Mouse (Mus musculus) left cerebral cortex, adult 9 months (tissue): ENCODE results near the gene Sptbn1.

Experiments
- DNase-seq, 2 experiments: peaks; one replicate each; pipeline ENCODE4 v3.0.0; 2022; ENCODE audit warnings: low spot score in 2 of 2

The Sptbn1 gene

DNA sequence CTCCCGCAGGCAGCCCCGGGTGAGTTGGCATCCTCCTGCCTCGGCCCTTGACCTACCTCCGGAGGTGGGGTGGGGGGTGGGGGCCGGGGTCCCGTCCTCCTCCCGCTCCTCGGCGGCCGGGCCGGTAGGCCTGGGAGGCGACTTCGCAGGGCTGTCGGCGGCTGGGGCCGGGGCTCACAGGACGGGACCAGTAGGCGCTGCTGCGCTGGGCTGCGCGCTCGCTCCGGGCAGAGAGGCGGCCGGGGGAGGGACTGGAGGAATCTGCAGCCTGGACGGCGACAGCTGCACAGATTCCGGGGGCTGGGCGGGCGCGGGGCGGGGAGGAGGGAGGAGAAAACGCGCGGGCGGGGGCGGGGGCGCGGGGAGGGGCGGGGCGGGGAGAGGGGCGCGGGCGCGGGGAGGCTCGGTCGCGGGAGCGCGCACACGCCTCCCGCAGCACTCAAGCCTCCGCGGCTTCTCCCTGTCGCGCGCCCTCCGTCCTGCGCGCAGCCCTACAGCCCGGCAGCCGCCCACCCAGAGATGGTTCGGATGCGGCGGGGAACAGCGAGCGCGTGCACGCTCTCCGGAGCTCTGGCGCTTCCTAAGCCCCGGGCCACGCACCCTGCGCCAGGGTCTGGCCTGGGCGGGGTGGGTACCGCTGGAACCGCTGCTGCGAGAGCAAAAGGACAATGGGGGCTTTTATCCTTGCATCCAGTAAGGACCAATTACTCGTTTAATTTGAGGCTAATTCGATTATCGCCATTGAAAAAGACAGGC lies at the start of gene Sptbn1:
Gene Sptbn1, minus strand, starts transcription at position 284 of the 756 bp plus-strand sequence.
- peak; percentile 74 to 81 for DNase-seq

DNA sequence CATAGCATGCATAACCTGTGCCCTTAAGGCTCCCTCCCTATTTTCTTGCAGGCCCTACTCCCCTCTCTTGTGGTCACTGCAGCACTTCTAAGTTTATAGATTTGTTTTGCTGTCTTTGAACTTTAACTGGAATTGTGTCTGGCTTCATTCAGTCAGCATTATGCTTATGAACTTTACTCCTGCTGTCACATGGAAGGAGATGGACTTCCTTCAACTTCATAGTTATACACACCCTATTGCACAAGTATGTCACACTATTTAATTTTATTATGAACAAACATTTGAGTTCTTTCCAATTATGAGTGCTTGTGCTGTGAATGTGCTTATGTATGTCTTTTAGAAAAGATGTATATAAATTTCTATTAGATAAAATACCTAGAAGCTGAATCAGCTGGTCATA lies 26.3 kb upstream of the Sptbn1 start:
- DNase-seq = no peak

- DNase-seq = no peak
Observed at GRCm38 (mm10) chr11:30292221-30293160, 24.5 kb upstream of the Sptbn1 start.

DNA sequence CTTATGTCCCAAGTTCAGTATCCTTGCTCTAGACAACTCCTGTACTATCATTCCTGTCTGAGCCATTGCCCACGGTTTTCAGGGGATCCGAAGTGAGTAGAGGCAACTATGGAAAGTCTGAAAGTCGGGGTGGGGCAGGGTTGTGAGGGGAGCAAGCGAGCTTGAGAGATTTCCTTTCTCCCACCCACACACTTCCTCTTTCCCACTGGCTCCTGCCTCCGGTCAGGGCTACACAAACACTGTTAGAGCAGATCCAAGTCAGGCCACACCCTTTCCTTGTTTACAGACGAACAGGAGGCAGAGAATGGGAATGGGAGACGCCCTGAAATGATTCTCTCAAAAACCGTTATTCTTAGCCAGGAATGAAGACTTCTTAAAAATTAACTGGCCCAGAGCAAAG lies 23.2 kb upstream of the Sptbn1 start:
- no peak for DNase-seq

DNA sequence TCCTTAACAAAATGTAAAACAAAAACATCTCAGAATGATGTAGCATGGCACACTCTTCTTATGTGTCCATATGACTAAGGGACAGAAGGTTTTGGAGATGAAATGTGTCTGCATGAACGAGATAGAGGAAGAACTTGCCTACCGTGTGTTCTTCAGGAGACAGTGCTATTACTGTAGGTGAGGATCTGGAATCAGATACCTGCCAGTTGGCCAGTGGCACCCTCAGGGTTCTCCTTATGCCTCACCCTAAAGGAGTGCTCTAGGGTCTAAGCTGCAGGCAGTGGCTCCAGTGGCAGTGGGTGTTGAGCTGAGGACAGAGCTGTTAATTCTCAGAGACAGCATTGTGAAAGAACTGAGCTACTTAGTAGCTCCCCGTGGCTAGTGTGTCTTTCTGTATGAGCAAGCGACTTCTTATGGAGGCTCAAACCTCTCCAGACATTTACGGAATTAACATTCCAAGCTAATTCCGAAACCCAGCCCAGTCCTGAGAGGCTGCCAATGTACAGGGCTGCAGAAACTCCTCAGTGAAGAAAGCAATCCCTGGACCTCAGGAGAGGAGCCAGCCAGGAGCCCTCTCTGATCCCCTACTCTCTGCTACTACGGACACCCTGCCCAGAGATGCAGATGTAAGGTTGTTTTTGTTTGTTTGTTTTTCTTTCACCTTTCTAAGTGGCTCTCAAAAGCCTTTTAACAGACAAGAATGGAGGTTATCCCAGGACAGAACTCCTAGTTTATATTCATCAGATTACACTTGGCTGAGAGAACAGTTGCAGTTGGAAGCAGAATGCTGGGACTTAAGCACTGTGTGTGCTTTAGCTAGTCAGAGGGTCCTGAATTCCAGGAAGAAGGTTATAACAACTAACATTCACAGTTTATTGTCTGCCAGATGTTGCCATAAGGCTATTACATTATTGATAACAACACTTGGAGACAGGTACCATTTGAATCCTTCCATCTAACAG lies 21.8 kb upstream of the Sptbn1 start:
- no peak for DNase-seq

DNA sequence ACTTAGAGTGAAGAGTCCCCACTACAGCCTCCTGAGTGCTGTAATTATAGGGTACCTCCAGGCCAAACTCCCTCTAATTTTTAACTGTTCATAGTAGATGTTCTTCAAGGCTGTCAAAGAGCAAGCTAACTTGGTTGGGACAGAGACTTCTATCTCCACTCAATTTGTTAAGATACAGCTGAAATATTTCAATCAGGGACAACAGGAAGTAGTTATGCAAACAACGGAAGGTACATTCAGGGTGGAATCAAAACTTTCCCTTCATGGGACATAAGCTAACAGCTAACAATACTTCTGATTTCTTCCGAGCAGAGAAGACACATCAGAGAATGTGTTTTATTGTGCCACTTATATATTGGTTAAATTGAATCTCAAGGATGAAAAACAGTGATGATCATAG lies 20.1 kb upstream of the Sptbn1 start:
- no peak for DNase-seq

- no peak for DNase-seq
Observed at GRCm38 (mm10) chr11:30283710-30284109, 15.7 kb upstream of the Sptbn1 start.

DNA sequence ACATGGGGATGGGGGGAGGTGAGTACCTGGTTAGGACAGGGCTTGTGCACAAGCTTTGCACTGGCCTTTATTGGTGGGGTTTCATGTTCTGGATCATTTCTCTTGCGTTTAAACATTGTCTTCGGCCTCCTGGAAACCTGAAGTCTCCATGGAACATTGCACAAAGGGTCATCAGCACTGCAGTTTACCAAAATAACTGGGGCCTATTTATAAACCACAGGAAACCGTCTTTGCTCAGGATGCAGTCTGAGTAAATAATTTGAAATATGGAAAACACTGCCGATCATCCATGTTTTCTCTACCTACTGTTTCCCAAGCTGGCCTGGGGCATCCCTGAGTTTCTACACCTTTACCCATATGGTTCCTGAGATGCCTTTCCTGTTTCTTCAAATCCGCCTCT lies 13.1 kb upstream of the Sptbn1 start:
- DNase-seq = no peak

DNA sequence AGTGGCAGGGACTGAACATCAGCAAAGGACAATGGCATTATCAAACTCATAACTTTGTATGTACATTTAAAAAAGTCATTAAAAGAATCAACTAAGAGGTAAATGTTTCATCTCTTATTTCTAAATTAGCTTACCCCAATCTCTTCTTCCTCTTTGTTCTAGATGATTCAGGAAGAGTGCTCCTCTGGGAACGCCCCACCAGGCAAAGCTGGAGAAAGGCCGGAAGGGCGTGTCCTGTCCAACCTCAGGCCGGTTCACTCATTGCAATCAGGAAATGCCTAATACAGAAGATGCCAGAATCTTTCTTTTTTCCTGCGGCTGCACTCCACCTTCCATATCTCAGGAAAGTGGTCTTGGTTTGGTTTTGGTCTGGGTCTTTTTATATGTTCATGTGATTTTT lies 11.3 kb upstream of the Sptbn1 start:
- no peak for DNase-seq

GRCm38 (mm10) chr11:30275436-30276031 lies 7.6 kb upstream of the Sptbn1 start:
- DNase-seq = no peak

DNA sequence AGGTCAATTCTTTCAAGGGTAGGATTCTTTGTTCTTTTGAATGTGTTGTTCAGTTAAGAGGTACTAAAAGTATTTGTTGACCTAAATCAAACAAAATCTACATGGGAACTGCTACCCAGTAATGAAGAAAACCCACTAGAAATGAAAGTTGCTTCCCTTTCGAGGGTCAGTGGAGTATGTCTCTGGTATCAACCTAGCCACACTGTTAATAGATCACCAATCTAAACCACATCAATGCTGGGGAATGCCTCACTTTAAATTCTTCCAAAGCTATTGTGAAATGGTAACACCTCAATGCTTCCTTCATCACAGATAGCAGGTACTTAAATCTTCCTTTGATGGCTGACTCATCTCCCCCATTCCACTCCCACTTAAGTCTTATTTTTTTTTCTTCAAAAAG lies 1.5 kb upstream of the Sptbn1 start:
- no peak for DNase-seq

DNA sequence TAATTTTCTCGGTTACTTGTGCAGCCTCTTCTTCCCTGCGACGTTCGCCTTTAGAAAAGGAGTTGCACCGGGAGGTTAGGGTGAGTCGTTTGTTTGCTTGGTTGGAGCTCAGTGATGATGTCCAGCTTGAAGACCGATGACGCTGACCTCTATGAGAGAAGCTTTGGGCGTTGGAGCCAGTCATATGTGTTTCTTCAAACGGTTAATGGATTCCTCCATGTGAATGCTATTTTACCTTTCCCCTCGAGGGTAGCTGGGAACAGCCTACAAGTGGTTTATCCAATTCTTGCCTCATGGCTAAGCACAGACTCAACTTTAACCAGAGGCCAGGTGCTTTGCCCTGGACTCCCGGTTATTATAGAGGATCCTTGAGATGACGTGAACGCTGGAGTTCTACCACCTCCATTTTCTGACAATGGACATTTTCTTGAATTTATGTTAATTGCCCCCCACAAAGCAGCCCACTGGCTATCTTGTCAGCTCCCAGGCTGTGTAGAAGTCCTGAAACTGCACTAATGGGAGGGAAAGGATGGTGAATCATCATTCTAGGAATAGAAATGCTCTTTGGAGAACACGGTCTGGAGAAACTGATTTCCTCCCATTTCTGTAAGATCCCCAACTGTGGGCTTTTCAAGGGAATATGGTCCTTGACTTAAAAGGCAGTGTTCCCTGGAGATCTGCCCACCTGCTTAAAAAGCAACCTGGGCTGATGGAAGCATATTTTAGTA lies 837 bp upstream of the Sptbn1 start:
- DNase-seq = peak in 1 of 2 experiments; percentile 28

- DNase-seq = peak; percentile 51 to 71
Observed at GRCm38 (mm10) chr11:30267036-30267891, 711 bp downstream of the Sptbn1 start.

DNA sequence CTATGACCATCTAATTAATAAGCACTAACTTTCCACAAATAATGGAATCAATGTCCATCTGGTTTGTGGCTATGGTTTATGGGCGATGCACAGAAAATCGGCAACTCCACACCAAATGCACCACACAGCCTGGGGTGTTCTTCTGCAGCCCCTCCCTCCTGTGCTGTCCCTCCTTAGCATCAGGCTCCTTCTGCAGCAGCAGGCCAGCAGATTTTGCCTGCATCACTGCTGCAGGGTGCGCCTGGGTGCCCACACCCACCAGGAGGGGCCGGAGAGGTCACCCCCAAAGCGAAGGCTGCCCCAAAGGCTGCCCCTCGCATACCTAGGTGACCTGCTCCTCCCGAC lies 1.3 kb downstream of the Sptbn1 start:
- no peak for DNase-seq

- DNase-seq = no peak
Observed at GRCm38 (mm10) chr11:30265666-30266065, 2.3 kb downstream of the Sptbn1 start.

DNA sequence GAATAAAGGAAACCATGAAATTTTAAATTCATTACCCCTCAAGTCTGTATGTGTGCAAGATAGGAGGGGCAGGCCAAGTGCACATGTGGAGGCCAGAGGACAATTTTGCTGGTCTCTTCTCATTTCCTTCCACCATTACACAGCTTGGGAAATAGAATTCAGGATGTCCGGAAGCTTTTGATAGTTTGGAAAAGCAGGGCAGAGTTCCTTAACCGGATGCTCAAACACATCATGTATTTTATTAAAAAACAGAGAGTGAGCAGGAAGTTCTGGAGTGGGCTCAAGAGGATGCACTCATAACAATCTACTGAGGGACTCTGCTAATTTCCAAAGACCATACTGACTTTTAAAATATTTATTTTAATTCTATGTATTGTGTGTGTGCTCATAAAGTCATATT lies 4.3 kb downstream of the Sptbn1 start:
- no peak for DNase-seq

DNA sequence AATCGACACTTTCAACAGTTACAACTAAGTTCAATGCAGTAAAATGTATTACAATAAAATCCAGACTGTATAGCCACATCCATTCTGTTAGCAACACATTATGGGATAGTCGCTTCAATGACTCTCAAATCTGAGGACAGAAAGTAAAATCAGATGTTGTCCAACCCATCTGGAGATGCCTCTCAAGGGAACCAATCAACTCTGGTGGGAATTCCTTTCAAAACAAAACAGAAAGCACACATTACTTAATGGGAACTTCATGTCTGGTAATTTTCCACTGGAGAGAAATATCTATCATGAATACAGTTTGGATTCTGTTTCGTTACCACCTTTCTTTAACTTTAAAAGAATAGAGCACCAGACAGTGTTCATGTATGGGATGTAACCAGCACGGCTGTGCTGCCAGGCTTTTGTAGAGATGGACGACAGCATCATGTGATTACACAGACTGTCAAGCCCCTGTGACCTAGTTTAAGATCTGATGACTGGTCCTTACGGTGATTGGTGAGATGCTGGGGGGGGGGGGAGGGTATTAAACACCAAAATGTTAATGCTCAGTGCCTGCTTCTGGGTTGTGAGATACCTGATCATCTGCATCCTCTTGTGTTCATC lies 9.1 kb downstream of the Sptbn1 start:
- DNase-seq = no peak

DNA sequence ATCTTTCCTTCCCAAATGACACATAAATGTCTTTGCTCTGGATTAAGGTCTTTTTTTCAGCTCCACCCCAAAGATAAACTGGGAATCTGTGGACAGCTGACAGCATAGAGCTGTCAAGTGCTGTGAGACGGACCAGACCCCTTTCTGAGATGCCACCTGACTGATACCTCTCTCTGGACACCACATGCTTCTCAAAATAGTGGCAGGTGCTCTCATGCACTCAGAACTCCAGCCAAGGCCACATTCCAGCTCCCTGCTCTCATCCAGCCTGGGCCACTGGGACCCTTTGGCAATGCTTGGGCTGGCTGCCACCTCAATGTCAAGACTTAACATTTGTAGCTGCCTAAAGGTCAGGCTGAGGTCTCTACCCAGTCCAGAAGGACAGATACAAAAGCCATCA lies 10.2 kb downstream of the Sptbn1 start:
- no peak for DNase-seq

DNA sequence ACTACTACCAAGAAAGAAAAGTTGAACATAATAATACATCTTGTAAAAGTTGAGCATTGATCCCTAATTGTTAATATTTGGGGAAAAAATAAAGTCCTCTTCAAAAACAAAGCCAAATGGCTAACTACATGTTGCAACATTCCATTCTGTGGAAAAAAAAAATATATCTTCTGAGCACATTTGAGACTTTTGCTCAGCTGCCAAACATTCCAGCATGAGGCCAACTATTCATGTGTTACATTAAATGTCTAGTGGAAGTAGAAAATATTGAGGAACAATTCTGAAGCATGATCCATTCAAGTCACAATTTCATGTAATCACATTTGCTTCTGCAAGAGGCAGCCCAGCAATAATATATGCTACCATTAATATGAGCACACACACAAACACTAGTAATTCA lies 10.9 kb downstream of the Sptbn1 start:
- no peak for DNase-seq
